Mouse (Mus musculus) retina, adult 2 months (tissue): ENCODE measurements around the gene Lrrc57.
A peak's percentile ranks its signal among the peaks of the same experiment; 100 is the strongest.

ENCODE experiments used
- DNase-seq: peaks from one replicate; pipeline ENCODE4 v3.0.0-alpha.2; 2012; ENCODE audit warnings: low read depth, low spot score

Gene Lrrc57

GRCm38 (mm10) chr2:120608830-120609723, at the start of gene Lrrc57, which contains the start of gene Haus2:
Lrrc57 (minus strand) TSS chr2:120609520.
Haus2 (plus strand) TSS chr2:120609383.
- DNase-seq: peak; percentile 73

- DNase-seq: no peak
Observed at GRCm38 (mm10) chr2:120658486-120658885, 49.2 kb upstream of the Lrrc57 start.

GRCm38 (mm10) chr2:120656711-120657110, 47.4 kb upstream of the Lrrc57 start:
- DNase-seq: no peak

DNA sequence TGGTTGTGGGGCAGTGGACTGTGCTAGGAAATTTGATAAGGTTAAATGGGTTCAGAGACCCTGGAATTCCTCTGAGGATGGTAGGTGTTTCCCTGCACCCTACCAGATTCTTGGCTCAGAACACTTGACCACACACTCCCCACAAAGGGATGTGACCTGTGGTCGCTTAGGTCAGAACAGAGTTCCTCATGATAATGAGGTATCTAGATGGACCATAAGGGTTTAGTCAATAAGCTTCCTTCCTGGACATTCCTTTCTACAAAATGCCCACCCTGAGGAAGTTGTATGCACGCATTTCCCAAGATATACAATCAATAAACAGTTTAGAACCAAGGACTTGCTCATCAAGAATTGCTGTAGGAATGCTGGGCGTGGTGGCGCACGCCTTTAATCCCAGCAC, 46.6 kb upstream of the Lrrc57 start:
- DNase-seq: no peak

GRCm38 (mm10) chr2:120654693-120655092, 45.4 kb upstream of the Lrrc57 start:
- no peak for DNase-seq

DNA sequence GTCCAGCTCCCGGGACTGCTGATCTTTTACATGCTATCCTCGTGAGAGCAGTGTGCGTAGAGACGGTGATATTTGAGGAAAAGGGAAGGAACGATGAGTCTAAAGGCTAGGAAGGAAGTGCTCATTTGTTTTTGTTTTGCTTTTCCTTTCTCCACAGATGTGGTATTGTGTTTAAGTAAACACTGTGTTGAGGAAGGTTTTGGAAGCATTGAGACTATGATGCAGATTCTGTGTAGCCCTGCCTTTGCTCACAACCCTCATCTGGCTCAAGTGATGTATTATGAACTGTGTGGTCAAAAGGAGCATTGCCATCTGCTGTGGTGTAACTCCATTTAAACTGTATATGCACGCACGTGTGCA, 43.6 kb upstream of the Lrrc57 start:
- no peak for DNase-seq

GRCm38 (mm10) chr2:120652256-120652924, 43.1 kb upstream of the Lrrc57 start:
- DNase-seq: no peak

- no peak for DNase-seq
Observed at GRCm38 (mm10) chr2:120646777-120647176, 37.5 kb upstream of the Lrrc57 start.

- no peak for DNase-seq
Observed at GRCm38 (mm10) chr2:120643836-120644235, 34.5 kb upstream of the Lrrc57 start.

GRCm38 (mm10) chr2:120640835-120641234, 31.5 kb upstream of the Lrrc57 start:
- no peak for DNase-seq

DNA sequence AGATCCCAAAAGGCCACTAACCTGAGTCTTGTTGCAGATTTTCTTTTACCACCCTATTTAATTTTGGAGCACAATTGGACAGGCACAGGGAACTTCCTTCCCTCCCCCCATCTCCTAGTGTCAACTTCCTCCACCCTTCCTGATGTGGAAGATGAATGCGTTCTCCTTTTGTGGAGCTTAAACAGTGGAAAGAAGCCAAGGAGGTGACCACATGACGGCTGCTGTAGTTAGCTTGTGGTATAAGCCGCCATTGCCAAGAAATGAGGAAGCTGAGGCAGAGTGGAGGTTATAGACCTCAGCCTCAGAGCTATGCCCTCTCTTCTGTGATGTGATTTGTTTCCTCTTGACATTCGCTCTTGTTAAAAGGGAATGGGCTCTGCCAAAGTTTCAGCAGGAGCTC, 22.6 kb upstream of the Lrrc57 start:
- DNase-seq: no peak

DNA sequence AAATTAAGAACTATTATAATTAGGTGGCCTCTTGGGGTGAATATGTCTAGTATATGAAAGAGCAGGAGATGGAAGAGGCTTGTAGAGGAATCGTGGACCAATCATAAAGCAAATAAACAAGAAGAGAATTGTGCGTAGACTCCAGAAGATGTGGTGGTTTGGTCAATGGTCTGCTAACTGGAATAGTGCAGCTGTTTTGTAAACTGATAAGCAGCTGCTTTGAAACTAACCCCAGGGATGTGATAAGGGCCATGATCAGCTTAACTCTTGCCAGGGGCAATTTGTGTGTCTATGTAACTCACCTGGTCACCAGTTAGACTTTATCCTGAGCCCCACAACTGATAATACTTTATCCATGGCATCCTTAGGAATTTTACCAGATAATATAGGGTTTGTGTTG, 22.2 kb upstream of the Lrrc57 start:
- DNase-seq: no peak

- no peak for DNase-seq
Observed at GRCm38 (mm10) chr2:120630655-120631054, 21.3 kb upstream of the Lrrc57 start.

- no peak for DNase-seq
Observed at GRCm38 (mm10) chr2:120630246-120630645, 20.9 kb upstream of the Lrrc57 start.

DNA sequence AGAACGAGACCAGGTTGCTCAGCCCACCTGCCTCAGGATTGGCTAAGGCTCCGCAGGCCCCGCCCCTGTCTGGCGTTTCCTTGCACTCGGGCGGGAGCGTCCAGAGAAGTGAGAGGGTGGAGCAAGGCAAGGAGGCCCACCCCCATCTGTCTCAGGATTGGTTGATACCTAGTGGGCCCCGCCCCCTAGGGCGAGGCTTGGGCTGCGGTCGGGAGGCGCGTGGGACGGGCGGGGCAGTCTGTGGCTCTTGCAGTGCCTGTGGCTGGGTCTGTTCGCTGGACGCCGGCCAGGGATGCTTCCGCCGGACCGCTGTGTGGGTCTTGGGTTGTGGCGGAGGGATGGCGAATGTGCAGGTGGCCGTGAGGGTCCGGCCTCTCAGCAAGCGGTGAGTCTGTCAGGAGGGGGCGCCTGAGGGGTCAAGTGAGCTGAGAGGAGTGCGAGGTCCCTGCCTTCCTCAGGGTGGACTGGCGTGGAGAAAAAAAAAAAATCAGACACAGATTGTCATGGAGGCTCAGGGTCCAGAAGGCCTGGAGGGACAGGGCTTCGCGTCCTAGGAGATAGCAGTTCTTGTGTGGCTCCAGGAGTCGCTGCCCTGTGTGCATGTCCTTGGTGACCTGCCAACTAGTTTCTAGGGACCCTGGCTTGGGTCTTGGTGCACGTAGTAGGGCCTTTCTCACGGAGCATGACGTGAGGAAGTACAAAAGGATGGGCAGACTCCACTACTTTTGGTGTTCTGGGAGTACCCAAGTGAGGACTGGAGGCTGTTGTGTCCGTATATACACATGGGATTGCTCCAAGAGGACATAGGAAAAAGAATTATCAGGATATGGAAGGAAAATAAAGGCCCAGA, 19.8 kb upstream of the Lrrc57 start, which contains the start of gene Stard9:
Gene Stard9, plus strand, starts transcription at position 236 of the 850 bp plus-strand sequence.
- DNase-seq: peak; percentile 92

GRCm38 (mm10) chr2:120628076-120628865, 19.0 kb upstream of the Lrrc57 start:
- DNase-seq: no peak

DNA sequence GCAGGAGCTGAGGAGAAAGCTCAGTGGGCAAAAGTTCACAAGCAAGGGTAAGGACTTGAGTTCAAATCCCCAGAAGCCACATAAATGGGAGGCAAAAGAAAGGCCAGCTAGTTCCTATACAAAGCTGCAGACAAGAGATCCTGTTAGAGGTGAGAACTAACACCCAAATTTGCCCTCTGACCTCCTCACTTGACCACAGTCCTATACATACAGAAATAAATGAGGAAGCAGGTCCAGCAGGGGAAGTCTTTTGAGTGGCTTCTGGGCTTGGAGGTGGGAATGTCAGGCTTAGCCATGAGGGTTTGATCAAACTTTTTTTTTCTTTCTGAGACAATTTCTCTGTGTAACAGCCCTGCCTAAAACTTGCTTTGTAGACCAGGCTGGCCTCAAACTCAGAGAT, 13.6 kb upstream of the Lrrc57 start:
- no peak for DNase-seq

- DNase-seq: no peak
Observed at GRCm38 (mm10) chr2:120619538-120619937, 10.2 kb upstream of the Lrrc57 start.

DNA sequence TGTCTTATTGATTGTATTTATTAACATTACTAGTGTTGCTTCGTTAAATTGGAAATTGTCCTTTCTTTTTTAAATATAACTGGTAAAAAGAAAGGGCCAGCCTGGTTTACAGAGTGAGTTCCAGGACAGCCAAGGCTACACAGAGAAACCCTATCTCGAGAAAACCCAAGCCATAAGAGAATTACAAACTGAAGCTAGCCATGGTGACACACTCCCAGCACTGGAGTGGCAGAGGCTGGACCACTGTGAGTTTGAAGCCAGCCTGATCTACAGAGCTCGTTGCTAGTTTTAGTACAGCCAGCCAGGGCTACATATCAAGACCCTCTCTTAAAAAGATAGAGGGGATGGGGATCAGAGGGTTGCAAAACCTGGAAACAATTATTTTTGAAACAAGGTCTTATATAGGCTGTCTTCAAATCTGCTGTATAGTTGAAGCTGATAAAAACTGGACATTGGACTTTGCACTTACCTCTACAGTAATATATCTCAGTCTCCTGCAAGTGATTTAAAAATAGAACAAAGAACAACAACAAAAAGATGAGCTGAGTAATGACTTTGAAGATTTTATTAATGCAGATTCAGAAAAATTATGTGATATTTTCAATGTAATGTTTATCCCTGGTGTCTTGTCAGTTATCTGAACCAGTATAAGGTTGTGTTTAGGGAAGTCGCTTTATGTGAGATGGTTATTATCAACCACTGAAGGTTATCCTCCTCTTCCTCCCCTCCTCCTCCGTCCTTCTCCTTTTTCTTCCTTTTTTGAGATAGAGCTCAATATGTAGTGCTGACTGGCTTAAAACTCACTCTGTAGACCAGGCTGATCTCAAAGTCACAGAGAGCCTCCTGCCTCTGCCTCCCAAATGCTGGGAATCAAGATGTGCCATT, 7.2 kb upstream of the Lrrc57 start:
- no peak for DNase-seq
